Mouse (Mus musculus): ENCODE measurements around the gene Fhad1.

DNA sequence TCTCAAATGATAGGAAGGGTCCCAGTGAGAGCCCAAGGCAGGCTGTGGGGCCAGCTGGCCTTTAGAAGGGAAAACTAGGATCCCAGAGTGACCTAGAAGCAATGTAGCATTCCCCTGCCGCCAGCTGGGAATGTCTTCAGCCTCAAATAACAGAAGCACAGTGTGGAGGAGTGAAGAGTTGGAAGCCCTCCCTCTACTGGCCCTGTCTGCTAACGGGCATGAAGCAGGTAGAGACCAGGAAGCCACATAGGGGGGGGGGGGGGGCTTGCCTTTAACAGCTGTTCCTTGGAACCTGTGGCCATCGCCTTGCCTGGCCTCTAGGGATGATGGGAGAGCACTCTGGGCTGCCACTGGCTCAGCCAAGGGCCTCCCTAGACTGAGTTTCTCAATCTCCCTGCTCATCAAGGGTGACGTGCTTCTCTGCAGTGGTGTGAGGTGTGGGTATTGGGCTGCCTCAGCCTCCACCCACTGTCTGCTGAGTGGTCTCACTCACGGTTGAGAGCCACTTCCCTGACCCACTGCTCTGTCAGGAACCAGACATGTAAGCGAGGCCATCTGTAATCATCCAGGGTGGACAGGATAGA, 128.4 kb downstream of the Fhad1 start:
- TF ChIP-seq EP300 (optimal IDR thresholded peaks at IDR 0.05) (no peak), CTCF (IDR thresholded peaks at IDR 0.05; ENCODE audit: low read depth) (peak; percentile 37)

Measured in stomach, postnatal 0 days (tissue).